Mouse (Mus musculus): ENCODE measurements around the gene Dedd2.
"Not testable (repeated sequence)": the region's sequence is repeated elsewhere in the genome, so short reads cannot be mapped to it uniquely, and the experiment has no call there.

DNA sequence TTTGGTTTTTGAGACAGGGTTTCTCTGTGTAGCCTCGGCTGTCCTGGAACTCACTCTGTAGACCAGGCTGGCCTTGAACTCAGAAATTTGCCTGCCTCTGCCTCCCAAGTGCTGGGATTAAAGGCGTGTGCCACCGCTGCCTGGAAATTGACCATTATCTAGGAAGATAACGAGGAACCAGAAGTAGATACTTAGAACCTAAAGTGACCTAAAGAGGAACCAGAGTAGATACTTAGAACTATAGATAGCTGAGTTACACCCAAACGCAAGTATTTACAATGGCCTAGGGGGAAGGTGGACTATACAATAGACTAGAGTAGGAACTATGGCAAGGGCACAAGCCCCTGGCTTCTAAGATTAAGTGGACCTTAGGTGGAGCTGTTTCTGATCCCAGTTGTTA is 45.3 kb upstream of the Dedd2 start:
- not testable (repeated sequence) for TF ChIP-seq CTCF (conservative IDR thresholded peaks at IDR 0.05; ENCODE audit: low read length); NANOG (IDR thresholded peaks at IDR 0.05; ENCODE audit: borderline replicate concordance, low read length)
